Mouse (Mus musculus) kidney, embryonic 15.5 days (tissue): Measurements from ENCODE around the gene Ltbp3. TPM values are rescaled to one million over a fixed set of nuclear protein-coding genes. Genes with fewer than 3 reads are reported as not detected.

Experiments used
- ATAC-seq: fragments of 200-750 bp; cut with Nextera tagmentation; replicated peaks from 2 replicates; pipeline ENCODE4 v1.8.0; 2017; ENCODE audit warnings: moderate TSS enrichment; ENCODE audit not compliant: low FRiP score
- H3K27ac ChIP-seq: fragments of 300-500 bp; sonication (generic); 2 replicates; pipeline ENCODE4 v1.5.1; 2015; ENCODE audit warnings: mild to moderate bottlenecking, inconsistent platforms
- H3K27me3 ChIP-seq: fragments of 300-500 bp; sonication (generic); 2 replicates; pipeline ENCODE4 v1.6.1; 2015; ENCODE audit warnings: inconsistent platforms
- H3K36me3 ChIP-seq: fragments of 300-500 bp; sonication (generic); 2 replicates; pipeline ENCODE4 v1.6.1; 2015; ENCODE audit warnings: inconsistent platforms
- H3K4me1 ChIP-seq: fragments of 300-500 bp; sonication (generic); 2 replicates; pipeline ENCODE4 v1.6.1; 2015; ENCODE audit warnings: inconsistent platforms
- H3K4me2 ChIP-seq: fragments of 300-500 bp; sonication (generic); 2 replicates; pipeline ENCODE4 v1.6.1; 2015; ENCODE audit warnings: moderate library complexity, mild to moderate bottlenecking, inconsistent platforms
- H3K4me3 ChIP-seq: fragments of 300-500 bp; sonication (generic); replicated peaks from 2 replicates; pipeline ENCODE4 v1.5.1; 2015; ENCODE audit warnings: mild to moderate bottlenecking, inconsistent platforms
- H3K9ac ChIP-seq: fragments of 300-500 bp; sonication (generic); 2 replicates; pipeline ENCODE4 v1.6.1; 2015; ENCODE audit warnings: mild to moderate bottlenecking, inconsistent platforms
- H3K9me3 ChIP-seq: fragments of 300-500 bp; sonication (generic); replicated peaks from 2 replicates; pipeline ENCODE4 v1.6.1; 2016; ENCODE audit warnings: inconsistent platforms
- WGBS: fragments of 180-500 bp; shearing (Covaris S2); methylation state at CpG from one replicate; pipeline ENCODE4 v1.1.7; 2015; ENCODE audit warnings: mixed read lengths; 5-methylcytosine and 5-hydroxymethylcytosine counted together
- polyA plus RNA-seq: library from polyadenylated mRNA; unstranded; fragments of >200 nt; fragmentation: Nextera tagmentation; extraction: Ambion mirVana; gene quantifications from 2 replicates; pipeline ENCODE4 v1.2.1, GENCODE M21; 2015

Gene Ltbp3
- polyA plus RNA-seq, 1 experiment from 2014 or later = 18.8 TPM

GRCm38 (mm10) chr19:5742241-5742641 lies 1.5 kb downstream of the Ltbp3 start:
- ATAC-seq = peak; percentile 0; the same call in 1 of the 2 replicates
- Histone ChIP-seq H3K9ac (peak overlapping the region; percentile 74), H3K27me3 (peaks cover 23% of the 10 kb centered on the region), H3K36me3 (no peaks in the 10 kb centered on the region), H3K4me3 (peak overlapping the region; percentile 55), H3K9me3 (no peaks in the 10 kb centered on the region), H3K27ac (peak overlapping the region; percentile 82), H3K4me2 (peak overlapping the region; percentile 90), H3K4me1 (peaks cover 58% of the 10 kb centered on the region)
- WGBS = 1% methylated on average over 32 of the region's 32 CpGs

- 62% methylated on average over 5 of the region's 5 CpGs for WGBS
- H3K4me1 ChIP-seq = peaks cover 58% of the 10 kb centered on the region
- H3K4me3 ChIP-seq = 0 out of 2 replicates have a peak overlapping the region, but pooled peaks have one; percentile 55
- no peaks in the 10 kb centered on the region for H3K36me3 ChIP-seq
- H3K4me2 ChIP-seq = peak overlapping the region; percentile 90; the same call in 1 of the 2 replicates
- no peak overlapping the region for H3K9ac ChIP-seq
- H3K27me3 ChIP-seq = peaks cover 28% of the 10 kb centered on the region
- H3K9me3 ChIP-seq = no peaks in the 10 kb centered on the region
- ATAC-seq = no peak
- no peak overlapping the region for H3K27ac ChIP-seq
Observed at GRCm38 (mm10) chr19:5743576-5743975, 2.9 kb downstream of the Ltbp3 start.

- peaks cover 53% of the 10 kb centered on the region for H3K27me3 ChIP-seq
- peak overlapping the region; percentile 21; the same call in 1 of the 2 replicates for H3K9ac ChIP-seq
- no peaks in the 10 kb centered on the region for H3K9me3 ChIP-seq
- H3K27ac ChIP-seq = no peak overlapping the region
- H3K4me1 ChIP-seq = peaks cover 48% of the 10 kb centered on the region
- WGBS = 8% methylated on average over 36 of the region's 36 CpGs
- peak overlapping the region; percentile 36 for H3K4me3 ChIP-seq
- H3K4me2 ChIP-seq = peak overlapping the region; percentile 66
- ATAC-seq = no peak
- no peaks in the 10 kb centered on the region for H3K36me3 ChIP-seq
Observed at GRCm38 (mm10) chr19:5745756-5746710, 5.3 kb downstream of the Ltbp3 start.

GRCm38 (mm10) chr19:5746907-5747363 lies 6.2 kb downstream of the Ltbp3 start:
- Histone ChIP-seq H3K9me3 (no peaks in the 10 kb centered on the region), H3K27ac (no peak overlapping the region), H3K36me3 (no peaks in the 10 kb centered on the region), H3K4me1 (peaks cover 51% of the 10 kb centered on the region), H3K4me3 (no peak overlapping the region), H3K9ac (no peak overlapping the region), H3K27me3 (peaks cover 62% of the 10 kb centered on the region), H3K4me2 (no peak overlapping the region)
- ATAC-seq = no peak
- 47% methylated on average over 12 of the region's 12 CpGs for WGBS

- H3K4me1 ChIP-seq = peaks cover 32% of the 10 kb centered on the region
- no peak overlapping the region for H3K9ac ChIP-seq
- no peak overlapping the region for H3K4me3 ChIP-seq
- ATAC-seq = no peak
- no peak overlapping the region for H3K4me2 ChIP-seq
- 75% methylated on average over 6 of the region's 6 CpGs for WGBS
- peaks cover 65% of the 10 kb centered on the region for H3K27me3 ChIP-seq
- no peaks in the 10 kb centered on the region for H3K36me3 ChIP-seq
- no peaks in the 10 kb centered on the region for H3K9me3 ChIP-seq
- no peak overlapping the region for H3K27ac ChIP-seq
Observed at GRCm38 (mm10) chr19:5749476-5749875, 8.8 kb downstream of the Ltbp3 start.

GRCm38 (mm10) chr19:5750951-5751350 lies 10.2 kb downstream of the Ltbp3 start:
- Histone ChIP-seq H3K27ac (no peak overlapping the region), H3K9me3 (no peaks in the 10 kb centered on the region), H3K4me1 (peaks cover 21% of the 10 kb centered on the region), H3K9ac (no peak overlapping the region), H3K4me2 (peak overlapping the region; percentile 41), H3K27me3 (peaks cover 59% of the 10 kb centered on the region), H3K36me3 (no peaks in the 10 kb centered on the region), H3K4me3 (peak overlapping the region; percentile 16; the same call in 1 of the 2 replicates)
- 10% methylated on average over 22 of the region's 22 CpGs for WGBS
- ATAC-seq = no peak

- WGBS = 12% methylated on average over 20 of the region's 20 CpGs
- Histone ChIP-seq H3K36me3 (no peaks in the 10 kb centered on the region), H3K9me3 (no peaks in the 10 kb centered on the region), H3K4me2 (peak overlapping the region; percentile 41), H3K9ac (no peak overlapping the region), H3K4me1 (peaks cover 20% of the 10 kb centered on the region), H3K4me3 (peak overlapping the region; percentile 16), H3K27me3 (peaks cover 62% of the 10 kb centered on the region), H3K27ac (0 out of 2 replicates have a peak overlapping the region, but pooled peaks have one; percentile 13)
- ATAC-seq = peak; percentile 35; the same call in 1 of the 2 replicates
Observed at GRCm38 (mm10) chr19:5751742-5752141, 11.0 kb downstream of the Ltbp3 start.

- H3K36me3 ChIP-seq = peaks cover 45% of the 10 kb centered on the region
- peak overlapping the region; percentile 58 for H3K4me2 ChIP-seq
- WGBS = 14% methylated on average over 29 of the region's 29 CpGs
- H3K27ac ChIP-seq = no peak overlapping the region
- H3K9me3 ChIP-seq = no peaks in the 10 kb centered on the region
- peaks cover 22% of the 10 kb centered on the region for H3K4me1 ChIP-seq
- peak; percentile 38; the same call in 1 of the 2 replicates for ATAC-seq
- peak overlapping the region; percentile 25 for H3K4me3 ChIP-seq
- peaks cover 44% of the 10 kb centered on the region for H3K27me3 ChIP-seq
- H3K9ac ChIP-seq = peak overlapping the region; percentile 21; the same call in 1 of the 2 replicates
Observed at GRCm38 (mm10) chr19:5756321-5756985, 15.7 kb downstream of the Ltbp3 start.

GRCm38 (mm10) chr19:5756991-5757636 lies 16.4 kb downstream of the Ltbp3 start:
- peak overlapping the region; percentile 25 for H3K4me3 ChIP-seq
- H3K9me3 ChIP-seq = no peaks in the 10 kb centered on the region
- H3K4me2 ChIP-seq = peak overlapping the region; percentile 58
- H3K36me3 ChIP-seq = peaks cover 52% of the 10 kb centered on the region
- H3K9ac ChIP-seq = peak overlapping the region; percentile 21; the same call in 1 of the 2 replicates
- no peak overlapping the region for H3K27ac ChIP-seq
- peaks cover 16% of the 10 kb centered on the region for H3K4me1 ChIP-seq
- 14% methylated on average over 36 of the region's 36 CpGs for WGBS
- peaks cover 37% of the 10 kb centered on the region for H3K27me3 ChIP-seq
- peak; percentile 44; the same call in 1 of the 2 replicates for ATAC-seq

GRCm38 (mm10) chr19:5758878-5759403 lies 18.2 kb downstream of the Ltbp3 start:
- WGBS = 89% methylated on average over 14 of the region's 14 CpGs
- ATAC-seq = no peak

GRCm38 (mm10) chr19:5763163-5763562 lies 22.5 kb downstream of the Ltbp3 start:
- peaks cover 4% of the 10 kb centered on the region; the same call in 1 of the 2 replicates for H3K4me1 ChIP-seq
- H3K4me2 ChIP-seq = no peak overlapping the region
- peaks cover 98% of the 10 kb centered on the region for H3K36me3 ChIP-seq
- WGBS = 90% methylated on average over 6 of the region's 6 CpGs
- H3K9ac ChIP-seq = no peak overlapping the region
- ATAC-seq = no peak
- H3K27me3 ChIP-seq = peaks cover 4% of the 10 kb centered on the region; the same call in 1 of the 2 replicates
- H3K4me3 ChIP-seq = no peak overlapping the region
- H3K27ac ChIP-seq = no peak overlapping the region
- no peaks in the 10 kb centered on the region for H3K9me3 ChIP-seq

More at GRCm38 (mm10) chr19:5758878-5759403, 18.2 kb downstream of the Ltbp3 start:
- Histone ChIP-seq H3K9ac (no peak overlapping the region), H3K9me3 (no peaks in the 10 kb centered on the region), H3K4me1 (peaks cover 16% of the 10 kb centered on the region), H3K4me3 (no peak overlapping the region), H3K4me2 (no peak overlapping the region), H3K27me3 (peaks cover 31% of the 10 kb centered on the region), H3K27ac (no peak overlapping the region), H3K36me3 (peaks cover 69% of the 10 kb centered on the region)
